Mouse (Mus musculus) C2C12 (cell line): Measurements from ENCODE around the gene Bbx. TPM values are rescaled to one million over a fixed set of nuclear protein-coding genes. Genes with fewer than 3 reads are reported as not detected.

Source experiments
- H3K27me3 ChIP-seq: one replicate; pipeline ENCODE4 v1.6.1; 2011; ENCODE audit not compliant: control insufficient read depth, insufficient read depth, insufficient read length
- H3K36me3 ChIP-seq: one replicate; pipeline ENCODE4 v1.6.1; 2011; ENCODE audit not compliant: control insufficient read depth, insufficient read depth
- H3K4me3 ChIP-seq: one replicate; pipeline ENCODE4 v1.5.1; 2011; ENCODE audit warnings: mild to moderate bottlenecking, control low read depth; ENCODE audit not compliant: poor library complexity, insufficient read depth, severe bottlenecking
- H3K79me2 ChIP-seq: one replicate; pipeline ENCODE4 v1.6.1; 2011; ENCODE audit not compliant: control insufficient read depth, insufficient read depth
- H3K79me3 ChIP-seq: one replicate; pipeline ENCODE4 v1.6.1; 2011; ENCODE audit warnings: low read depth, control low read depth
- H3ac ChIP-seq: one replicate; pipeline ENCODE3; 2011; ENCODE audit warnings: low read depth; ENCODE audit not compliant: control insufficient read depth, insufficient read length
- CEBPB ChIP-seq: IDR thresholded peaks from one replicate; pipeline ENCODE4 v1.6.1; 2011; ENCODE audit warnings: low read depth, mild to moderate bottlenecking, control low read depth, moderate library complexity
- CTCF ChIP-seq: IDR thresholded peaks from one replicate; pipeline ENCODE4 v1.5.1; 2011; ENCODE audit not compliant: control insufficient read depth, insufficient read depth, insufficient read length
- FOSL1 ChIP-seq: IDR thresholded peaks from one replicate; pipeline ENCODE4 v1.8.0; 2011; ENCODE audit warnings: mild to moderate bottlenecking, low read length; ENCODE audit not compliant: poor library complexity, insufficient read depth, severe bottlenecking
- MAX ChIP-seq: IDR thresholded peaks from one replicate; pipeline ENCODE4 v1.6.1; 2011; ENCODE audit warnings: mild to moderate bottlenecking, control low read depth
- MYOD1 ChIP-seq: IDR thresholded peaks from one replicate; pipeline ENCODE4 v1.6.1; 2011; ENCODE audit warnings: low read depth; ENCODE audit not compliant: control insufficient read depth, insufficient read length
- MYOG ChIP-seq: IDR thresholded peaks from one replicate; pipeline ENCODE4 v1.6.1; 2011; ENCODE audit not compliant: control insufficient read depth, insufficient read length; ENCODE audit errors: extremely low read depth
- USF1 ChIP-seq: IDR thresholded peaks from one replicate; pipeline ENCODE4 v1.6.1; 2011; ENCODE audit warnings: low read depth, mild to moderate bottlenecking, control low read depth, moderate library complexity
- polyA plus RNA-seq: library from polyadenylated mRNA; unstranded; fragments of >200 nt; fragmentation: generic; extraction: Trizol; gene quantifications from one replicate; pipeline ENCODE4 v1.2.1, GENCODE M21; 2012; ENCODE audit warnings: missing spikeins

Bbx gene
- polyA plus RNA-seq, 1 experiment: 4.9 TPM

DNA sequence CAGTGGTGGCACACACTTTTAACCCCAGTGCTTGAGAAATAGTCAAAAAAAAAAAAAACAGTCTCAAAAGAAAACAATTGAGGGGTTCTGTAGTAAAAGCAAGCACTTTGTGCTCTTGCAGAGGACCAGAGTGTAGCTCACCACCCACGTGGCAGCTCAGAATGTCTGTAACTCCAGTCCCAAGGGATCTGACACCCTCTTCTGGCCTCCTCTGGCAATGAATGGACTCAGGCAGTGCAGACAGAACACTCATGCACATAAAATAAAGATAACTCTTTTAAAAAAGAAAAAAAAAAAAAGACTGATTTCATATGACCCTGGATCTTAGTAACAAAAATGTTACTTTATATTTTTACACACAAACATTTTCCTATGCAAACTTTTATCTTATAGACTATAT is 12.1 kb downstream of the Bbx start:
- TF ChIP-seq MAX: no peak
- no peak for TF ChIP-seq CEBPB
- TF ChIP-seq FOSL1: no peak
- no peak for TF ChIP-seq MYOD1
- Histone ChIP-seq H3ac (no peak overlapping the region), H3K36me3 (peaks cover 18% of the 10 kb centered on the region), H3K79me2 (no peaks in the 10 kb centered on the region), H3K4me3 (no peak overlapping the region), H3K79me3 (no peaks in the 10 kb centered on the region), H3K27me3 (no peaks in the 10 kb centered on the region)

DNA sequence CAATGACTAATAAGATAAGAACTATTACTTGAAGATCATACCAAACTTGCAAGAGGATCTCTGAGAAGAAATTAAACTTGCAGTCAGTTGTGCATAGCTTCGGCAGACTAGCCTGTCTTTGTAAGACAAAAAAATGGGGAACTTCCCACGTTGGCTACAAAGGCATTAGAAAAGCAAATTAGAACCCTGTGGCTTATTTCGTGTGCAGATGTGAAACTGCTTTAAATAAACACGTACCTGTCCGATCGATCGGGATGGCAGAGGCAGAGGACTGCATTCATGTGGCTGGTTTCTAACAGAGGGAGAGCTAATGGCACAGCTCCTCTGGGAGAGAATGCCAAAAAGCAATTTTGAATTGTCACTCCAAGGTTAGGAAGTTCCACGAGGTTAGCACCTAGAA is 16.8 kb downstream of the Bbx start:
- peaks cover 36% of the 10 kb centered on the region for H3K36me3 ChIP-seq
- no peak overlapping the region for H3ac ChIP-seq
- H3K27me3 ChIP-seq: no peaks in the 10 kb centered on the region
- no peaks in the 10 kb centered on the region for H3K79me3 ChIP-seq
- no peaks in the 10 kb centered on the region for H3K79me2 ChIP-seq
- H3K4me3 ChIP-seq: no peak overlapping the region
- no peak for TF ChIP-seq MAX
- TF ChIP-seq CTCF: no peak
- TF ChIP-seq USF1: no peak
- TF ChIP-seq MYOG: no peak
- no peak for TF ChIP-seq FOSL1

DNA sequence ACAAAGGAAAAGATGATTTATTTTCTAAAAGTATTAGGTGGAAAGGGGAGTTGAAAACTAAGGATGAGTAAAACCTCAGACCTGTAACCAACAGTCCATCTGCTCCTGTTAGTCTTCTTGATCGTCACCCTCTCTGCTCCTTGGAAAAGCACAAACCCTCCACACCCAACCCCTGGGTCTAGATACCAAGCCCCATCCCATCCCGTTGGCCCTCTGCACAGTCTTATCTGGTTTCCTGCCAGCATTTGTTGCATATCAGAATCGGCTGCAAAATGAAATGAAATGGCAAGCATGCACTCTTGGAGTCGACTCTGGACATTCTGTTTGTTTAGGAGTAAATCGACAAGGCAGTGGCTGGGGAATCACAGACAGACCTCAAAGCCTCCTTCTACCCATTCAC is 29.3 kb downstream of the Bbx start:
- TF ChIP-seq MAX (no peak), MYOG (no peak), CEBPB (no peak)
- H3K27me3 ChIP-seq: no peaks in the 10 kb centered on the region
- H3K36me3 ChIP-seq: peaks cover 8% of the 10 kb centered on the region
- no peaks in the 10 kb centered on the region for H3K79me3 ChIP-seq
- H3K4me3 ChIP-seq: no peak overlapping the region
- no peak overlapping the region for H3ac ChIP-seq
- H3K79me2 ChIP-seq: no peaks in the 10 kb centered on the region

DNA sequence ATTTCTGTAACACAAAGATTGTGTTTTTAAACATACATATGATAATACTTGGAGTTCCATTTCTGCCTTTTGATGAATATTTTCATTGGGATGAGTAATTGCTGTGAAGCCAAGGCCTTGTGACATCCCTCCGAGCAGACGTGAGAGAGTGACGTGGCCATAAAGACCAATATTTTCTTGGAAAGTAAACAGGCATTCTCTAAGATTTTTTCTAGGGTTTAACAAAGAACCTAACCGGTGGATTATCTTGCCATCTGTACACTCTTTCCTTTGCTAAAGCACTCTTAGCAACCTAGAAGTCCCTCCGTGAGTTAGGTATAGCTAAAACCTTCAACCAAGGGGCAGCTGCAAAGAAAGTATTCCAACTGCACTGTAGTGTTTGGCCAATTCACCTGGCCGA is 32.4 kb downstream of the Bbx start:
- TF ChIP-seq CEBPB (no peak), USF1 (no peak), MYOD1 (no peak), MAX (no peak), FOSL1 (no peak), MYOG (no peak), CTCF (no peak)
- Histone ChIP-seq H3K4me3 (no peak overlapping the region), H3ac (no peak overlapping the region), H3K79me3 (no peaks in the 10 kb centered on the region), H3K27me3 (no peaks in the 10 kb centered on the region), H3K36me3 (peaks cover 8% of the 10 kb centered on the region), H3K79me2 (no peaks in the 10 kb centered on the region)

DNA sequence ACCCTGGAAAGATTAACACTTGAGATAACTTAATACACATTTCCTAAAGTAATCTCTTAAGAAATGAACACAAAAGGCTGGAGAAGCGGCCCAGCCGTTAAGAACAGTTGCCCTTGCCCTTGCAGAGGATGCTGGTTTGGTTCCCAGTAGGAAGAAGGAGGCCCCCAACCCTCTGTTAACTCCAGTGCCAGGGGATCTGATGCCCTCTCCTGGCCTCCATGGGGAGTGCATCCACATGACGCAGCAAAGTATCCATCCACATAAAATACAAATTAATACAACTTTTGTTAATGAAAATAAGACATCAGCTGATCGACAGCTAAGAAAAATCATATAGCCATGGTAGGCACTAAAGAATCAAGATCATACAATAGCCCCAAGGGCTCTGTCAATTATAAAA is 33.6 kb downstream of the Bbx start:
- Histone ChIP-seq H3K79me3 (no peaks in the 10 kb centered on the region), H3ac (no peak overlapping the region), H3K36me3 (peaks cover 8% of the 10 kb centered on the region), H3K79me2 (no peaks in the 10 kb centered on the region), H3K4me3 (no peak overlapping the region), H3K27me3 (no peaks in the 10 kb centered on the region)
- TF ChIP-seq FOSL1 (no peak), CEBPB (no peak), MYOG (no peak), CTCF (no peak), USF1 (no peak)

DNA sequence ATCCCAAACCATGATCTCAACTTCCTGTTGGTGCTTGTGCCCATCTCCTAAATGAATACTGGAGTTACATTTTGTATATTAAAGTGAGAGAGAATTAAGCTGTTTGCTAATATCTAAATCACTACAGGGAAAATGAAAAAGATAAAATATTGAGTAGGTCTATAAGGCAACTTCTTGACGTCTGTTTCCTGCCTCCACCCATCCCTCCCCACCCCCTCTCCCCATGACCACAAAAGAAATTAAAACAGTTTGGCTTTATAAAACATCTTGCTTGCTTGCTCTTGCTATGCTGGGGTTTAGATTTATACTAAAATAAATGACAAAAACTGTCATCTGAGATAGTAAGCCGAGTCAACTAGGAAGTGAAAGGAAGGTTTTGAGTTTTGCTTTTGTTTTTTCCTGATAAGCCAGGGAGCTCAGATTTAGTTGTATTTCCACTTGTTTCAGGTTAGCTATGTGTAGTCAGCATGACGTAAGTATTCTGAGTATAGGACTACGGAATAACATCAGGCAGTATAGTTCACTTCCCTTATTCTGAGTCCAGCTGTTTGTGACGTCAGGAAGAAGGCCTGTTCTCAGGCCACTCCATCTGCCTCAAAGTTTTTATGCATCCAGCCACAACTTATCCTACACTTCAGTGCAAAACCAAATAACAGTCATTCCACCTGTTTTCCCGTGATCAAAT is 36.1 kb downstream of the Bbx start:
- Histone ChIP-seq H3K79me3 (no peaks in the 10 kb centered on the region), H3K27me3 (no peaks in the 10 kb centered on the region), H3K36me3 (peaks cover 5% of the 10 kb centered on the region), H3K79me2 (no peaks in the 10 kb centered on the region), H3K4me3 (no peak overlapping the region), H3ac (no peak overlapping the region)
- TF ChIP-seq MAX (no peak), CTCF (no peak), FOSL1 (no peak), MYOG (no peak), USF1 (no peak), MYOD1 (no peak), CEBPB (no peak)
